Mouse (Mus musculus): ENCODE data around the gene Dvl2. TPM values are rescaled to one million over a fixed set of nuclear protein-coding genes. Genes with fewer than 3 reads are reported as not detected.

Gene Dvl2
- polyA plus RNA-seq, 1 experiment from 2014 or later, result 47.3 TPM

DNA sequence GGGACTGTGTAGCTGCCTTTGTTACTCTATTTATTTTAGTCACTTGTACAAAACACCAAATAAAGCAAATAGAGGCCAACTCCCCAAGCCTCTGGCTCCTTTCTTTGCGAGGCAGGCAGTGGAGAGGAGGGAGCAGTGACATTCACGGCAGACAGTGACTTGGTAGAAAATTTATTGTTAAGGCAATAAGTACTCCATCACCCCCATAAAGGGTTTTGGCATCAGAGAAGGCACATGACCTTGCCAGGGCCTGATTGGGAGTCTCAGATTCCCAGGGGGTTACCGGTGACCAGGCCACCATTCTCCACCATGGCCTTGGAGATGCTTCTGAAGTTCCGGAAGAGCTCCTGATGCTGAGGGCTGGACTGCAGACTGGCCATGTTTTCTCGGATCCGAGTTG is 9.6 kb downstream of the Dvl2 start:
- no peak for ATAC-seq (ENCODE audit: insufficient number of reproducible peaks, low FRiP score, low TSS enrichment, low read depth)
- no peak overlapping the region for H3K4me2 ChIP-seq (ENCODE audit: low read depth, severe bottlenecking)
- no peak overlapping the region for H3K27ac ChIP-seq (replicated peaks; ENCODE audit: low read depth, low read length)
- no peaks in the 10 kb centered on the region for H3K9me3 ChIP-seq (ENCODE audit: control insufficient read depth, low read length)
- H3K4me1 ChIP-seq (ENCODE audit: control insufficient read depth, insufficient read depth, low read length), result peaks cover 10% of the 10 kb centered on the region; the same call in 1 of the 2 replicates
- no peak overlapping the region for H3K4me3 ChIP-seq (ENCODE audit: low read depth, low read length)
- H3K27me3 ChIP-seq (ENCODE audit: control insufficient read depth, insufficient read depth, low read length), result no peaks in the 10 kb centered on the region
- no peak overlapping the region for H3K9ac ChIP-seq (ENCODE audit: low read length)
- DNase-seq (ENCODE audit: low spot score), result no peak
- 91% methylated on average over 6 of the region's 6 CpGs for WGBS
- H3K36me3 ChIP-seq (ENCODE audit: control insufficient read depth, insufficient read depth, low read length), result peaks cover 43% of the 10 kb centered on the region

DNA sequence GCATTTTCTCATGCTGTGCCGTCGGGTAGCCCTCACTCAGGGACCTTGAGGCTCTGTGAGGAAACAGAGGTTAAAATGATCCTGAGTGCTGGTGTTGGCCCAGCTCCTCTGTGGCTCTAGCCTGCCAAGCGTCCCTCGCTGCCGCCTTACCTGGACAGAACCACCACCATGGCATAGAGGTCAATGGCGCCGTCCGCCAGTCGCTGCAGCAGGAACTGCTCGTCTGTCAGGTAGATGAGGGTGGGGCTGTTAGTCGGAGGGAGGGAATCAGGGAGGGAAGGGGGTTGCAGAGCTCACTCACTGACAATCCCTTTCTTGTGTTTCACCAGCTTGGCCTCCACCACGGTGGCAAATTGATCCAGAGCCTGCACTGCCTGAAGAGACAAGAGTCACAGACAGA is 10.2 kb downstream of the Dvl2 start:
- Histone ChIP-seq H3K9ac (ENCODE audit: low read length) (no peak overlapping the region), H3K9me3 (ENCODE audit: control insufficient read depth, low read length) (no peaks in the 10 kb centered on the region), H3K36me3 (ENCODE audit: control insufficient read depth, insufficient read depth, low read length) (peaks cover 43% of the 10 kb centered on the region), H3K27ac (replicated peaks; ENCODE audit: low read depth, low read length) (no peak overlapping the region), H3K27me3 (ENCODE audit: control insufficient read depth, insufficient read depth, low read length) (no peaks in the 10 kb centered on the region), H3K4me1 (ENCODE audit: control insufficient read depth, insufficient read depth, low read length) (peaks cover 10% of the 10 kb centered on the region; the same call in 1 of the 2 replicates), H3K4me3 (ENCODE audit: low read depth, low read length) (no peak overlapping the region), H3K4me2 (ENCODE audit: low read depth, severe bottlenecking) (no peak overlapping the region)
- 85% methylated on average over 12 of the region's 12 CpGs for WGBS
- DNase-seq (ENCODE audit: low spot score), result no peak
- ATAC-seq (ENCODE audit: insufficient number of reproducible peaks, low FRiP score, low TSS enrichment, low read depth), result no peak

DNA sequence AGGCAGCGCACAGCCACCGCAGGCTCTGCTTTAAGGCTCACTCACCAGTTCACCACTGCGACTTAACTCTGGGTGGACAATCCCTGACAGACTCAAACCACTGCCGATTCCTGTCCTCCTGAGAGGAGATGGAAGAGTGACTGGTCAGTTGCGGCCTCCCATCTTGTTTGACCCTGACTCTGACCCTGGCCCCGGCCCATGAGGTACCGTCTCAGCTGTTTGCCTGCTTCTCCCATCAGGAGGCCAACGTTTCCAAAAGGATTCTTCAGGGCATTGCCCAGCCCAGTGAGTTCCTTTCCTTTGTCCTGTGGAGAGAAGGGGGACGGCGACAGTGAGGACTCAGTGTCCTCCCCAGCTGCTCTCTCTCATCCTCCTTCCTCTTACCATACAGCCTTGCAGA is 10.6 kb downstream of the Dvl2 start:
- no peaks in the 10 kb centered on the region for H3K9me3 ChIP-seq (ENCODE audit: control insufficient read depth, low read length)
- H3K36me3 ChIP-seq (ENCODE audit: control insufficient read depth, insufficient read depth, low read length), result peaks cover 43% of the 10 kb centered on the region
- no peak for DNase-seq (ENCODE audit: low spot score)
- H3K9ac ChIP-seq (ENCODE audit: low read length), result no peak overlapping the region
- no peak for ATAC-seq (ENCODE audit: insufficient number of reproducible peaks, low FRiP score, low TSS enrichment, low read depth)
- H3K4me3 ChIP-seq (ENCODE audit: low read depth, low read length), result no peak overlapping the region
- no peak overlapping the region for H3K4me2 ChIP-seq (ENCODE audit: low read depth, severe bottlenecking)
- WGBS, result 90% methylated on average over 10 of the region's 10 CpGs
- H3K27ac ChIP-seq (replicated peaks; ENCODE audit: low read depth, low read length), result no peak overlapping the region
- H3K4me1 ChIP-seq (ENCODE audit: control insufficient read depth, insufficient read depth, low read length), result peaks cover 10% of the 10 kb centered on the region; the same call in 1 of the 2 replicates
- H3K27me3 ChIP-seq (ENCODE audit: control insufficient read depth, insufficient read depth, low read length), result no peaks in the 10 kb centered on the region

DNA sequence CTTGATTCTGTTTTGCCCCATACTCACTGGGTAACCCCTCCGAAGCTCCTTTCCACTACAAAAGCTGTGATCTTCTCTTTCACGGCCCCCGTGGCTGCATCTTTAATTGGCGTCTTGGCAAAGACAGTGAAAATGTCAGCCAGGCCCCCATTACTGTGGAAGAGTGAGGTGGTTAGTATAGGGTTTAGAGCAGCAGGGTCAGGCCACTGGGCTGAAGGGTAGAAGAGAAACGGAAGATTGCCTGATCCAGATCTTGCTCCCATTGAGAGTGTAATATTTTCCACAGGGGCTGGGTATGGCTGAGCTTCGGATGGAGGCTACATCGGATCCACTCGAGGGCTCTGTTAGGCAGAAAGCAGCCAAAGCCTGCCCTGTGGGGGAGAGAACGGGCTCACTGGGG is 12.5 kb downstream of the Dvl2 start:
- H3K27me3 ChIP-seq (ENCODE audit: control insufficient read depth, insufficient read depth, low read length), result no peaks in the 10 kb centered on the region
- H3K4me2 ChIP-seq (ENCODE audit: low read depth, severe bottlenecking), result no peak overlapping the region
- 88% methylated on average over 9 of the region's 9 CpGs for WGBS
- peaks cover 20% of the 10 kb centered on the region for H3K4me1 ChIP-seq (ENCODE audit: control insufficient read depth, insufficient read depth, low read length)
- H3K4me3 ChIP-seq (ENCODE audit: low read depth, low read length), result no peak overlapping the region
- no peak for ATAC-seq (ENCODE audit: insufficient number of reproducible peaks, low FRiP score, low TSS enrichment, low read depth)
- no peak overlapping the region for H3K27ac ChIP-seq (replicated peaks; ENCODE audit: low read depth, low read length)
- no peaks in the 10 kb centered on the region for H3K9me3 ChIP-seq (ENCODE audit: control insufficient read depth, low read length)
- peaks cover 29% of the 10 kb centered on the region for H3K36me3 ChIP-seq (ENCODE audit: control insufficient read depth, insufficient read depth, low read length)
- DNase-seq (ENCODE audit: low spot score), result no peak
- H3K9ac ChIP-seq (ENCODE audit: low read length), result no peak overlapping the region

DNA sequence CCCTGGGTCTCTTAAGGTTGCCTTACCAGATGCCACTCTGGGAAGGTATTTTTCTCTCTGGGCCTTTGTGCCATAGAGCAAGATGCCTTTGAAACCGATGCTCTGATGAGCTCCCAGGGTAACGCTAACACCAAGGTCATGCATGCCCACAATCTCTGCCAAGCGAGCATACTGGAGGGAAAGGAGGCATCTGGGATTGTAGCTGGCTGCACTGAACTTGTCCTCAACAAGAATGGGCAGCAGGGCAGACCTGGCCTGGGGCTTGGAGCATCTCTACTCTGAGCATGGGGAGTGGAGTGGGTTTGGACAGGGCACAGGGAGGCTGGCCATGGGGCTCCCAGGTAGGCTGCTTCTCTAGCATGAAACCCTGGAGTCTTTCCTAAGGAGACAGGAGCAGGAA is 13.0 kb downstream of the Dvl2 start:
- Histone ChIP-seq H3K27me3 (ENCODE audit: control insufficient read depth, insufficient read depth, low read length) (no peaks in the 10 kb centered on the region), H3K4me1 (ENCODE audit: control insufficient read depth, insufficient read depth, low read length) (peaks cover 22% of the 10 kb centered on the region), H3K4me3 (ENCODE audit: low read depth, low read length) (no peak overlapping the region), H3K36me3 (ENCODE audit: control insufficient read depth, insufficient read depth, low read length) (peaks cover 25% of the 10 kb centered on the region), H3K9ac (ENCODE audit: low read length) (no peak overlapping the region), H3K9me3 (ENCODE audit: control insufficient read depth, low read length) (no peaks in the 10 kb centered on the region), H3K4me2 (ENCODE audit: low read depth, severe bottlenecking) (no peak overlapping the region), H3K27ac (replicated peaks; ENCODE audit: low read depth, low read length) (no peak overlapping the region)
- no peak for DNase-seq (ENCODE audit: low spot score)
- 87% methylated on average over 3 of the region's 3 CpGs for WGBS
- ATAC-seq (ENCODE audit: insufficient number of reproducible peaks, low FRiP score, low TSS enrichment, low read depth), result no peak

DNA sequence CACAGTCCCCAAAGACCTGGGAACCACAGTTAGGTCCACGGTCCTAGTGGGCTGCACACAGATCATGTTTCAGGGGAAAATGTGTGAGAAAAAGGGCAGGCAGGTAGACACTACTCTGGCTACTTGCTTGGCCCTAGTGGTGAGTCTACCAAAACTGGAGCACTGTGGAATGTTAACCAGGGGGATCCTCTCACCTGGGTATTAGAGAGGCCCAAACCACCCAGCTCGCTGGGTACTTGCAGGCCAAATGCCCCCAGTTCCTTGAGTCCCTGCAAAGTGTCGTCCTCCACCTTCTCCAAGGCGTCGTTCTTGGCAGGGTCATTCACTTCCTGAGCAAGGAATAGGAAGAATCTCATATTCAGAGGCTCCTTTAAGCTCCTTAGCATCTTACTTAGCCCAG is 13.7 kb downstream of the Dvl2 start:
- Histone ChIP-seq H3K27me3 (ENCODE audit: control insufficient read depth, insufficient read depth, low read length) (no peaks in the 10 kb centered on the region), H3K4me1 (ENCODE audit: control insufficient read depth, insufficient read depth, low read length) (peaks cover 26% of the 10 kb centered on the region), H3K9ac (ENCODE audit: low read length) (peak overlapping the region; percentile 22; the same call in 1 of the 2 replicates), H3K4me3 (ENCODE audit: low read depth, low read length) (no peak overlapping the region; the same call in 1 of the 2 replicates), H3K27ac (replicated peaks; ENCODE audit: low read depth, low read length) (no peak overlapping the region), H3K9me3 (ENCODE audit: control insufficient read depth, low read length) (no peaks in the 10 kb centered on the region), H3K4me2 (ENCODE audit: low read depth, severe bottlenecking) (peak overlapping the region; percentile 83; the same call in 1 of the 2 replicates), H3K36me3 (ENCODE audit: control insufficient read depth, insufficient read depth, low read length) (peaks cover 21% of the 10 kb centered on the region)
- ATAC-seq (ENCODE audit: insufficient number of reproducible peaks, low FRiP score, low TSS enrichment, low read depth), result no peak
- WGBS, result 60% methylated on average over 5 of the region's 5 CpGs
- DNase-seq (ENCODE audit: low spot score), result no peak

DNA sequence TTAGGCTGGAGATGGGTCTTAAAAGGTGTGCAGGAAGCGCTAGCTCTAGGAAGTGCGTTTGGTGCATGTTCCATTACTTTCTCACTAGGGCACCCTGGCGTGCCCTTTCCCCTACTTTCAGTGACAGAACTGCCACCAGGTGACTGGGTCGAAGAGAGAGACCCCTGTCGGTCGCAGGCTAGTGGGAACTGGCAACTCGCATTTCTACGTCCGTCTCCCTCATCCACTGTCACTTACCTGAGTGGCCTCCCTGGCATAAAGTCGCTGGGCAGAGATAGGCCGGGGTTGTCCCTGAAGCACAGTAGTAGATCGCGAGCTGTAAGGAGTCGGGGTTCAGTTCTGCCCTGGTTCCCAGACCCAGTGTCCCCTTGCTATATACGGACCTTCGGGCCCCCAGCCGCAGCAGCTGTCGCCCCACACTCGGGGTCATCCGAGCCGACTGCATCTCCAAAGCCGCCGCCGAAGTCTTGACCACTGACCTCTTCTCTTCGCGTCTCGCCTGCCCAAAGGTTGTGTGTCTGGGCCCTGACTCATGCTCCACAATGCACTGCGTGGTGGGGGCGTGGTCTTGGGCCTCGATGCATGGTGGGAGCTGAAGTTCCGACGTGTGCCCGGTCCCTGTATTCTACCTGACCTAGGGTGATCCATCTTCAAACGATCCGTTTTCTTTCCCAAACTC is 14.6 kb downstream of the Dvl2 start, which contains the start of gene Acadvl:
Gene Acadvl, minus strand, starts transcription at position 532 of the 679 bp plus-strand sequence.
- ATAC-seq (ENCODE audit: insufficient number of reproducible peaks, low FRiP score, low TSS enrichment, low read depth), result peak; percentile 81
- Histone ChIP-seq H3K4me2 (ENCODE audit: low read depth, severe bottlenecking) (peak within 1 kb of the TSS; percentile 83), H3K27ac (replicated peaks; ENCODE audit: low read depth, low read length) (peak within 1 kb of the TSS; percentile 40), H3K4me1 (ENCODE audit: control insufficient read depth, insufficient read depth, low read length) (peaks cover 34% of the 10 kb centered on the region), H3K9me3 (ENCODE audit: control insufficient read depth, low read length) (no peaks in the 10 kb centered on the region), H3K27me3 (ENCODE audit: control insufficient read depth, insufficient read depth, low read length) (no peaks in the 10 kb centered on the region), H3K9ac (ENCODE audit: low read length) (peak within 1 kb of the TSS; percentile 60), H3K36me3 (ENCODE audit: control insufficient read depth, insufficient read depth, low read length) (peaks cover 15% of the 10 kb centered on the region), H3K4me3 (ENCODE audit: low read depth, low read length) (peak within 1 kb of the TSS; percentile 52)
- DNase-seq (ENCODE audit: low spot score), result peak; percentile 88
- under 1% methylated on average over 35 of the region's 35 CpGs for WGBS

DNA sequence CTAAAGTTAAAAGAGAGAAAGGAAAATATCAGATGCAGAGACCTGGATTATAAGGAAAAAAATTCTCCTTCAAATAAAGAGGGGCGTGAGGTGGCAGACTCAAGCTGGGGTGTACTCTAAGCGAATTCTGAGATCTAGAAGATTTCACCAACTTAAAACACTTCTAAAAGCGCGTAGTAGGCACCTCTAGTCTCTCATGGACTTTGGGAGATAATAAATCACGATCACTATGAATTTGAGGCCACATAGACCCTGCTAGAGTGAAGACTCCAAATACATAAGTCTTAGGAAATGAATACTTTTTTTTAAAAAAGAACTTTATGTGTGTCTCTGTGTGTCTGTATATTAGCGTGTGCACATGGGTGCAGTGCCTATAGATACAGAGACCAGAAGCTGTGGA is 15.3 kb downstream of the Dvl2 start:
- Histone ChIP-seq H3K4me2 (ENCODE audit: low read depth, severe bottlenecking) (peak overlapping the region; percentile 83), H3K4me1 (ENCODE audit: control insufficient read depth, insufficient read depth, low read length) (peaks cover 41% of the 10 kb centered on the region), H3K4me3 (ENCODE audit: low read depth, low read length) (peak overlapping the region; percentile 52; the same call in 1 of the 2 replicates), H3K27me3 (ENCODE audit: control insufficient read depth, insufficient read depth, low read length) (no peaks in the 10 kb centered on the region), H3K9me3 (ENCODE audit: control insufficient read depth, low read length) (no peaks in the 10 kb centered on the region), H3K9ac (ENCODE audit: low read length) (no peak overlapping the region), H3K36me3 (ENCODE audit: control insufficient read depth, insufficient read depth, low read length) (peaks cover 11% of the 10 kb centered on the region), H3K27ac (replicated peaks; ENCODE audit: low read depth, low read length) (no peak overlapping the region)
- DNase-seq (ENCODE audit: low spot score) (no peak), ATAC-seq (ENCODE audit: insufficient number of reproducible peaks, low FRiP score, low TSS enrichment, low read depth) (no peak)
- WGBS, result 66% methylated on average over 6 of the region's 6 CpGs
